Mouse (Mus musculus): ENCODE measurements around the gene Washc4.

- TF ChIP-seq POLR2A (IDR thresholded peaks at IDR 0.05; ENCODE audit: insufficient read depth, low read depth, low read length) = no peak
- TF ChIP-seq CTCF (IDR thresholded peaks at IDR 0.05; ENCODE audit: insufficient read depth, low read depth, low read length) = no peak
These were observed 87.3 kb downstream of the Washc4 start for GRCm38 (mm10) chr10:83630899-83631298.
